Mouse (Mus musculus) C3H10T1/2 (cell line): ENCODE results near the gene Ubl4b. TPM values are rescaled to one million over a fixed set of nuclear protein-coding genes. Genes with fewer than 3 reads are reported as not detected.

Experiments used
- polyA plus RNA-seq, 2 experiments: library from polyadenylated mRNA; unstranded; fragments of >200 nt; fragmentation: generic; extraction: Trizol; gene quantifications; one replicate each; pipeline ENCODE4 v1.2.1; 2012; ENCODE audit warnings: missing spikeins in 2 of 2

Ubl4b gene
- polyA plus RNA-seq: not detected

DNA sequence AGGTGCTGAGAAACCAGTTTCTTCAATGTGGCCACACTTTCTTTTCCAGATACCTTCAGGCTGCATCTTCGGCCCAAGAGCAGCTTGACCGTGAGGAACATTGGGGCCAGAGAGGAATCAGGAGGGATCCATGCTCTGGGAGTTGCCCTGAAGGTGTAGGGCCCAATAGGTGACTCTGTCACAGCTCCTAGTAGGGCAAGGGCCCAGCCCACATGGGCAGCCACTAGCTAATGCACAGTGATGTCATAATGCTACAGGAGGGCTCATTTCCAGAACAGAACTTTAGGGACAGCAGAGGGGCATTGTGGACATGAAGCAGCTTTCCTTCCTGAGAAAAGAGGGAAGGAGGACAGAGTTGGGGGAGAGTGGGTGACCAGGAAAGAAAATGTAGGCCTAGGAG, at the start of gene Ubl4b:
TSS of gene Ubl4b (minus strand) at position 232 of the 400 bp plus-strand sequence.

GRCm38 (mm10) chr3:107594662-107595263, 39.9 kb upstream of the Ubl4b start, which contains the start of gene Alx3:
Alx3 (plus strand) TSS chr3:107595031.

DNA sequence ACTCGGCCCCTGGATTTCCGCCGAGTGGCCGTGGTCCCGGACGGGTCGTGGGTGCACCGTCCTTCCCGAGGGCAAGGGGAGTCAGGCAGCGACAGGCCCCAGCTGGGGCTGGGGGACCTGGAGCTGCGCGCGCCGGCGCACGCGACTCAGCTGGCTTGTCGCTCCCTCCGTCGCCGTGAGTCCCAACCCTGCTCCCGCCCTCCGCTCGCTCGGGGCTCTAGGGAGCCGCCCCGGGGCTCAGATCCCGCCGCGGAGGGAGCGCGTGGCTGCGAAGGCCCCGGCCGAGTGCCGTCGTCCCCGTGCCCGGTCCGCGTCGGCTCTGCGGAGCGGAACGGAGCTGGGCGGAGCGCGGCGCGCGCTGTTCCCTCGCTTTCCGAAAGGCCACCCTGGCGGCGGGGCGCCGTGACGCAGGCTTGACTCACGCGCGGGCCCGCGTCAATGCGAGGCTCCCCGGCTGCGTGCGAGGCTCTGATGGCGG, 37.2 kb downstream of the Ubl4b start, which contains the start of gene Slc6a17:
TSS of gene Slc6a17 (minus strand) at position 388 of the 478 bp plus-strand sequence.

Other genes with a start within 250 kb of the Ubl4b start
- gene Rbm15, start 221.4 kb downstream of the Ubl4b start, polyA plus RNA-seq: 1 to 10 TPM in 1 of 2 experiments, under 1 TPM in 1; 0.78 to 2.4 TPM
- gene Kcnc4, start 95.5 kb downstream of the Ubl4b start, polyA plus RNA-seq: under 1 TPM in 1 of 2 experiments, not detected in 1; 0.02 TPM
- gene Slc6a17, start 37.1 kb downstream of the Ubl4b start, polyA plus RNA-seq: not detected
- gene Alx3, start 40.0 kb upstream of the Ubl4b start, polyA plus RNA-seq: under 1 TPM in 1 of 2 experiments, not detected in 1; 0.53 TPM
- gene Gm10961, start 76.2 kb upstream of the Ubl4b start, polyA plus RNA-seq: not detected
- 10 to 100 TPM; 18.6 to 37.2 TPM for gene Strip1, start 76.6 kb upstream of the Ubl4b start, polyA plus RNA-seq
- gene Ahcyl1, start 141.5 kb upstream of the Ubl4b start, polyA plus RNA-seq: 10 to 100 TPM in 1 of 2 experiments, 1 to 10 TPM in 1; 7.0 to 51.5 TPM
- 100 to 1,000 TPM in 1 of 2 experiments, 10 to 100 TPM in 1; 53.3 to 101 TPM for gene Csf1, start 205.4 kb upstream of the Ubl4b start, polyA plus RNA-seq